Mouse (Mus musculus) limb, embryonic 10.5 days (tissue): ENCODE data around the gene Gm27179. TPM values are rescaled to one million over a fixed set of nuclear protein-coding genes. Genes with fewer than 3 reads are reported as not detected.
"Not testable (repeated sequence)": the region's sequence is repeated elsewhere in the genome, so short reads cannot be mapped to it uniquely, and the experiment has no call there.

Source experiments
- DNase-seq: peaks from one replicate; pipeline ENCODE4 v3.0.0-alpha.2; 2017; ENCODE audit warnings: low spot score
- H3K27ac ChIP-seq: fragments of 300-500 bp; sonication (generic); 2 replicates; pipeline ENCODE4 v1.5.1; 2016; ENCODE audit warnings: mild to moderate bottlenecking
- H3K27me3 ChIP-seq: fragments of 300-500 bp; sonication (generic); 2 replicates; pipeline ENCODE4 v1.6.1; 2016; ENCODE audit warnings: low read depth, mild to moderate bottlenecking; ENCODE audit not compliant: poor library complexity, severe bottlenecking
- H3K36me3 ChIP-seq: fragments of 300-500 bp; sonication (generic); 2 replicates; pipeline ENCODE4 v1.6.1; 2016; ENCODE audit warnings: mild to moderate bottlenecking, moderate library complexity
- H3K4me1 ChIP-seq: fragments of 300-500 bp; sonication (generic); 2 replicates; pipeline ENCODE4 v1.6.1; 2016
- H3K4me3 ChIP-seq: fragments of 300-500 bp; sonication (generic); 2 replicates; pipeline ENCODE4 v1.5.1; 2016; ENCODE audit warnings: mild to moderate bottlenecking, moderate library complexity
- H3K9me3 ChIP-seq: fragments of 300-500 bp; sonication (generic); replicated peaks from 2 replicates; pipeline ENCODE4 v1.6.1; 2016; ENCODE audit warnings: mild to moderate bottlenecking
- WGBS: fragments of 180-500 bp; shearing (Covaris S2); methylation state at CpG from one replicate; pipeline ENCODE4 v1.1.7; 2016; 5-methylcytosine and 5-hydroxymethylcytosine counted together
- polyA plus RNA-seq: library from polyadenylated mRNA; unstranded; fragments of >200 nt; fragmentation: Nextera tagmentation; extraction: Ambion mirVana; gene quantifications from 2 replicates; pipeline ENCODE4 v1.2.1, GENCODE M21; 2016

Gm27179 gene
- polyA plus RNA-seq, 1 experiment from 2014 or later: not detected

DNA sequence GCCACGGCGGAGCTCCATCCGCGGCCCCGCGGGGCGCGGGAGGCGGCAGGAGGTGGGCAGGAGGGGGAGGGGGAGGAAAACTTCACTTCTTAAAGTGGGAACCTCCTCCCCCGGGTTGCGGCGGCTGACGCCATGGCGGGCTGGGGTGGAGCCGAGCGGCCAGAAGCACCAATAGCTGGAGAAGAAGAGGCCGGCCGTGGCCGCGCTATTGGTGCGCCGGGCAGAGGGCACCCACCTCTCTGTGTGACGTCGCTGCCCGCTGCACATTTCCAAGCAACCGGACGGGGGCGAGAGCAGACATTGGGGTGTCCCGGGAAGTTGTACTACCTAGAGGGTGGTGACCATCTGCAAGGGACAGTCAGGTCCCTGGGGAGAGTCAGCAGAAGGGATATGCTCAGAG, 9.2 kb downstream of the Gm27179 start, which contains the start of gene Gm16867:
Gene Gm16867 (minus strand): TSS at position 189 of the 400 bp plus-strand sequence.
- not testable (repeated sequence) for H3K4me3 ChIP-seq, H3K36me3 ChIP-seq, H3K27ac ChIP-seq, DNase-seq, H3K9me3 ChIP-seq, H3K27me3 ChIP-seq, H3K4me1 ChIP-seq
- no CpG with 5 or more reads among the region's 29 CpGs for WGBS

DNA sequence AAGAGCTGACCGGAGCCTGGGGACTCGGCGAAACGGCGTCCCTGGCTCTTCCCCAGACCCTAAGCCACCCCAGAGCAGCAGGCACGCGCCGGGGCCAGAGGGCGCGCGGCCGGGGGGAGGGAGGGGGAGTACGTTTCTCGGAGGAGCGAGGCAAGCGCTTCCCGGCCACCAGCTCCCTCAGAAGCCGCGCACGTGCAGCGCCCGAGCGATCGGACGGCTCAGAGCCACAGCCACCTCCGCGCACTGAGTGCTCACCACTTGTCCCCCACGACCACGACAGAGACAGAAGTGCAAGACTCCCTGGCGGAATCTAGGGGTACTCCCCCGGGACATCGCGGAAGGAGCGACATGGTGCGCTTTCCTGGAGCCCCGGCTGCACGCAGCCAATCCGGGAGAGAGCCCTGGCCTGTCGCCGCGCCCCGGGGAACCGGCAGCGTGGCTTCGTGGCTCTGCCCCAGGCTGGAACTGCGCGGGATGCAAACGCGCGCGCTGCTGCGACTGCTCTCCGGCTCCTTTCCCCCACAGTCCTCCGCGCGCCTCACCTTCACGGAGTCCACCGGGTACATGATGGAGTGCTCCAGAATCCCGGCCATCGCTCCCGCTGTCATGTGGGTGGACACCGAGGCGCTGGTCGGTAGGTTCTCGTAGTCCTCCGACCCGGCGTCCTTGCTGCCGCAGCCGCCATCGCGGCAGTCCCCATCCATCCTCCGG, 9.8 kb downstream of the Gm27179 start:
- H3K27me3 ChIP-seq, H3K27ac ChIP-seq, DNase-seq, H3K9me3 ChIP-seq, H3K4me3 ChIP-seq, H3K4me1 ChIP-seq, H3K36me3 ChIP-seq: not testable (repeated sequence)
- WGBS: no CpG with 5 or more reads among the region's 73 CpGs

DNA sequence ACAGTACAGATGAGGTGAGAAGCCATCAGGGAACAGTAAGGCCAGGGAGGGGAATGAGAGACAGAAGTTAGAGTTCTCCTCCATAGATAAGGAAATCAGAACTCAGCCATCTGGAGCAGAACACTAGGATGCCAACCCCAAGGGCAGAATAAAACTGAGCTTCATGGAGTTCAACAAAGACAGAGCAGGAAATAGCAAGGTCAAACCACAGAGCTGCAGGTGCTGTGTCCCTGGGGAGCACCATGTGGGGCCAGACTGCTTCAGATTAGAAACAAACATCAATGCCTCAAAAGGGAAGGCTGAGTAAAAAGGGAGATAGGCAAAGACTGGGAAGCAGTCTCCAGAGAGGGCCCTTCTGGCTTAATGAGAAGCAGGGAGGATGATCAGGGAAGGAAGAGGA, 16.1 kb downstream of the Gm27179 start:
- H3K36me3 ChIP-seq, H3K4me1 ChIP-seq, DNase-seq, H3K27ac ChIP-seq, H3K4me3 ChIP-seq, H3K9me3 ChIP-seq, H3K27me3 ChIP-seq: not testable (repeated sequence)

DNA sequence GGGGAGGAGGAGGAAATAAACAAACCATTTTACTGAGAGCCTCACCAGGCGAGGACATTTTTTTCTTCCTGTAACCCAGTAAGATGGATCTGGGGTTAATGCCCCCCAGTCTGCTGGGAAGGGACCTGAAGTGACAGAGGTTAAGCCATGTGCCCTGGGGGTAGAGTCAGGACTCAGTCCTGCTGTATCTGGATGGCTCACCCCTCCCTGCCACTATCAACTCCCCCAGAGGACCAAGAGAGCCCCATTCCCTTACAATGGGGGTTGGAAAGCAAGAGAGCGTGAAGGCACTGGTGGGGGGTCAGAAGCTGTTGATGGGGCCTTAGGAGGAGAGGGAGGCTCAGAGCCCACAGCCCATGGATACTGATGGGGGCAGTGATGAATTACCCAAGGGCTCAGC, 17.4 kb downstream of the Gm27179 start:
- H3K27ac ChIP-seq, DNase-seq, H3K4me3 ChIP-seq, H3K4me1 ChIP-seq, H3K27me3 ChIP-seq, H3K9me3 ChIP-seq, H3K36me3 ChIP-seq: not testable (repeated sequence)
- WGBS: no CpG with 5 or more reads among the region's 2 CpGs

DNA sequence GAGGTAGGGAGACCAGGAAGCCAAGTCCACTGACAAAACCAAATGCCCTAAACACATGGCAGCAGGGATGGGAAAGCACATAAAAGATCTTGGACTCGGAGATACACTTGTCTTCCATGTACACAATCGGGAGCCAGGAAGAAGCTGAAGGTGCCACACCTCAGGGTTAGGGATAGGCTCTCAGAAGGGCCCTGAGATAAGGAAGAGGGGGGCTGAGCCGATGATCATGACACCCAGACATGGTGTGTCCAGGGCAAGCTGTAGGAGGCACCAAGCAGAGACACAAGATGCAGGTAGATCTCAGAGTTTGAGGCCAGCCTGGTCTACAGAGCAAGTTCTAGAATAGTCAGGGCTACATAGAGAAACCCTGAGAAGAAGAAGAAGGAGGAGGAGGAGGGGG, 17.8 kb downstream of the Gm27179 start:
- not testable (repeated sequence) for H3K27ac ChIP-seq, H3K36me3 ChIP-seq, DNase-seq, H3K4me3 ChIP-seq, H3K27me3 ChIP-seq, H3K4me1 ChIP-seq, H3K9me3 ChIP-seq
- no CpG with 5 or more reads among the region's 3 CpGs for WGBS

DNA sequence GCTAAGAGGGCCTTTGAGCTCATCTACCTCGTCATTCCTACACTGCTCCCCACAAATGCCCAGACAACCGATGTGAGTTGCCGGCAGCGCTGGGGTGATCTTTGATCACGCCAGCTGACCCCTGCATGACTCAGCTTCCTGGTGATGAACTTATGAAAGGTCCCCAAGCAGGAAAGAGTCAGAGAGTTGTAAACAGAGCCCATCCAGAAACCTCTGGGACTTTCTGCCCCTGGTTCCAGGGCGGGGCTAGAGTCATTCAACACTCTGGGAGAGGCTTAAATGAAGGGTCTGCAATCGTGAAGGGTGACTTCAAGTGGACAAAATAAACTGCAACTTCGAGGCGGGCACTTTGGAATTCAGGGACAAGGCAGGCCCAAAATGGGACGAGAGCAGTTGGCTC, 24.3 kb downstream of the Gm27179 start:
- not testable (repeated sequence) for H3K27ac ChIP-seq, DNase-seq, H3K9me3 ChIP-seq, H3K27me3 ChIP-seq, H3K4me1 ChIP-seq, H3K4me3 ChIP-seq, H3K36me3 ChIP-seq
- no CpG with 5 or more reads among the region's 10 CpGs for WGBS

DNA sequence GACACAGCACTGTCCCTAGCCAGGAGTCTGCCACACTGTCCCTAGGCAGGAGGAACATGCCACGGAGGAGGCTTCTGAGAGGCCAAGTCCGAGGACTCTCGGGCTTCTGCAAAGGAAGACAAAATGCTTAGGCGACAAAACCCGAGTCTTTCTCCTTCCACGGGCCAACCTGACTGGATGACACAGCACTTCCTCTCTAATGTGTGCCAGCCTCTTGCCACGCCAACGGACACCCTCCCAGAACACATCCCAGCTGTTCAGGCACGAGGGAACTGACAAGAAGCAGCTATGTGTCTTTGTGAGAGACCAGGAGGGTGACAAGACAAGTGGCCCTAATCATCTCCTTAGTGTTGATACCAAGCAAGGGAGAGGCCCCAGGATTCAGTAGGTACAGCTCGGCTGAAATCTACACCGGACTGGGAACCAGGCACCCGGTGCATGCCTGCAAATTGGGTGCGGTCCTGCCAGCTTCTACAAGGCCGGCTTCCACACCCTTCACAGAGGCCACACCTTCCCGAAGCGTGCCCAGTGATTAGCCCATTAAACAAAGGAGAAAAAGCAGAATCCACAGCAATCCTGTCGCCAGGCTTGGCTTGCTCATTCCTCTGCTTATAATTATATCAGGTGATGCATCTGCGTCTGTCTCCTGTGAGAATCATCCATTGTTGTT, 26.7 kb downstream of the Gm27179 start:
- H3K4me1 ChIP-seq, H3K36me3 ChIP-seq, H3K27ac ChIP-seq, H3K4me3 ChIP-seq, DNase-seq, H3K9me3 ChIP-seq, H3K27me3 ChIP-seq: not testable (repeated sequence)
- no CpG with 5 or more reads among the region's 18 CpGs for WGBS

DNA sequence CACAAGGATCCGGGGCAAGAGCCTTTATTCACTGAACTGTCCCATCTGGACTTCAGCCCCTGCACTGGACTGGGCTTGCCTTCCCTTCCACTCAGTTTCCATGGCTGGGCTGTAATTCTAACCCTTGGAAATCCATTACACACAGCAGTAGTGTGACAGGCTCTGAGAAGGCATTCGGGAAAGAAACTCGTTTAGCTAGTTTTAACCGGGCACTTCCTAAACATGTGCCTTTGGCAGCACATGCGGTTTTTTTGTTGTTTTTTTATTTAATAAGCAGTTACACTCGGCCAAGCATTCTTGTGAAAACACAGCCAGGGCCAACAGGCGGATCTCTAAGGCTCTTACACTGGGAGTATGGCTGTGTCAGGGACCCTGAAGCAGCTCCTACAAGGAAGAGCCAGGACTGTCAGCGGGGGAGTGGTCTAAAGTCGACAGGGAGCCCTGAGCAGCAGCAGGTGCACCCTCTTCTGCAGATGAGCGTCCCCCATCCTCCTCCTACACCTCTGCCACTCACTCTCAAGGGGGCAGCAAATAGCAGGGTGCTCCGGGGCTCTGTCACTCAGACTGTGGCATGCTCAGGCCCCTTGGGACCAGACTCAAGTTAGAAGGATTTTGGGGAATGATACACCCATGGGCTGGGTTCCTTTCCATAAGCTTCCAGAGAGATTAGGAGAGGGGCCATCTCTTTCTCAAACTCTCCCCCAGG, 38.3 kb downstream of the Gm27179 start:
- H3K27me3 ChIP-seq, H3K36me3 ChIP-seq, H3K4me3 ChIP-seq, DNase-seq, H3K9me3 ChIP-seq, H3K4me1 ChIP-seq, H3K27ac ChIP-seq: not testable (repeated sequence)
- WGBS: no CpG with 5 or more reads among the region's 11 CpGs

DNA sequence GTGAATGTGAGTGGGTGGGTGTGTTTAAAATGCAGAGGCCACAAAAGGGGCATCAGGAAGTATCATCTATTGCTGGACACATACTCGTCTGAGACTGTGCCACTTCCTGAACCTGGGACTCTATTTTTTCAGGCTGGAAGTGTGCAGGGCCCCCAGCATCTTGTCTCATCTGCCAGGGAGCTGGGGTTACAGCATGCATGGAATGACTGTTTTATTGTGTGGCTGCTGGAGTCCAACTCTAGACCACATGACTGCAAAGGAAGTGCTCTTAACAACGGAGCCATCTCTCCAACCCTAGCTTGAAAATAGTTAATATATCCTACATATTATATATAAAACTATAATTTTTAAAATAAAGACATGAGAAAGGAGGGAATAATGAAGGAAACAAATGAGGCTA, 39.0 kb downstream of the Gm27179 start:
- not testable (repeated sequence) for H3K36me3 ChIP-seq, DNase-seq, H3K4me3 ChIP-seq, H3K27me3 ChIP-seq, H3K9me3 ChIP-seq, H3K4me1 ChIP-seq, H3K27ac ChIP-seq
- WGBS: no CpG with 5 or more reads among the region's 2 CpGs

DNA sequence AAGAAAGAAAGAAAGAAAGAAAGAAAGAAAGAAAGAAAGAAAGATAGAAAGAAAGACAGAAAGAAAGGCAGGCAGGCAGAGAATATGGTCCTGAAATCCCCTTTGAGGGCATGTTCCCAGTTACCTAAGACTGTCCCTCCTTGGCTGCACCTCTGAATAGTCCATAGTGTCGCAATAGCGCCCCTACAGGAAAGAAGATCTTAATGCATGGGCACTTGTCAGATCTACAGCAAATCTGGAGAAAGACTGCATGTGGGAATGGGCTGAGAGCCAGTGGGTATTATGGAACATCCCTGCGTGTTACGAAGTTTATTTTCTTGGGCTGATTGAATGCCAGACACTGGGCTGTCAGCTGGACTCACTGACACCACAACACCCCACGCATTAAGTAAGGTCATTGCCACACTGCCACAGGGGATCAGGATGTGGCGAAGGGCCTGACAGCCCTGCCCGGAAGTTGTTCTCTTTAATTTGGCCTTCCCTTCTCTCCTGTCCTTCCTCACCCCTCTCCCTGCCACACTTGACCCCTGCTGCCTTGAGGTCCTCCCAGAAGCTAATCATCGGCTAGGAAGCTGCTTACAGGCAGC, 42.1 kb downstream of the Gm27179 start:
- H3K36me3 ChIP-seq, H3K27me3 ChIP-seq, H3K4me1 ChIP-seq, DNase-seq, H3K4me3 ChIP-seq, H3K27ac ChIP-seq, H3K9me3 ChIP-seq: not testable (repeated sequence)
- no CpG with 5 or more reads among the region's 8 CpGs for WGBS

DNA sequence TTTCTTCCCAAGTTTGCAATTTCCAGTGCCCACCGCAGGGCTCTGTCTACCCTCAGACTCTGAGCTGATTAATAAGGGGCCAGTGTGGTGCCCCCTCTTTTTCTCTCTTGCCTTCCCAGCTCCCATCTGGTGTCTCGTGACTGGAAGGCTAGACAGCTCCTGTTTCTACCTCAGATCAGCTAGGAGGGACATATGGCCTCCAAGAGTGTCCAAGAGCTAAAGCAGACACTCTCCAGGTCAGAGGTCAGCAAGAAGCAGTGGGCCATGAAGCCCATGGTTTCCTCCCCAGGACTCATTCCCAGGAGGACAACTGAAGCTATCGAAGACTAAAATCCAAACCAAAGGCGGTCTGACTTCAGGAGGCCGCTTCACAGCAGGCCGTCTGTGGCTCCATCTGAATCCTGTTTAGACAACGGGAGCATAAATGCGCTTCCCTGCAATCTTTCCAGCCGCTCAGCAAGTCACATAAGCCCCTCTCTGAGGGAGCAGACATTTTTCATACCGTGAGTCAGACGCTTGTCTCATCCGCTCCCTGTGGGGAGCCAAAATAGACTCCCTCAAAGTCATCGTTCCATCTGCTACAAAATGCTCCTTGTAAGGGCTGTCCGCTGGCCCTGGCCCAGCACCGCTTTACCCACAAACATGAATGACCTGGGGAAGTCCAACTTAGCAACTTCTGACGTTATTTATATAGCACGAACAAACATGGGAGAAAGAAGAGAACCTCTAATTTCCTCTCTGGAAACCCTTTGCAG, 44.6 kb downstream of the Gm27179 start:
- H3K9me3 ChIP-seq, H3K27me3 ChIP-seq, H3K27ac ChIP-seq, H3K36me3 ChIP-seq, H3K4me1 ChIP-seq, H3K4me3 ChIP-seq, DNase-seq: not testable (repeated sequence)
- no CpG with 5 or more reads among the region's 17 CpGs for WGBS

DNA sequence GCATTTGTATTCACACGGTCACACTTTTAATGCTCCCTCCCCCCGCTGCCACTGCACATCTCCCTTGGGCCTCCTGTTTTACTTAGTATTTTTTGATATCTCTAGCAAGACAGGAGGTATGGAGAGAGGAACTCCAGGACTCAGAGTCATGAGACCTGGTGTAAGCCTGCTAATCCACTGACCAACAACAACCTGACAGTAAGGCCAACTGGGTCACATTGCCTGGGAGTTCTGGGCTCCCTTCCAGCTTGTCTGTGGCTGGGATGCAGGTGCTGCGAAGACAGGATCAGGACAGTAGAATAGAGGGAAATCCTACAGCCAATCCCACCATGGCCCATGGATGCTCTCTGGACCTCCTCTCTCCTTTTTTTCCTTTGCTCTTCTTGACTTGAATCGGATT, 47.9 kb downstream of the Gm27179 start:
- DNase-seq: not testable (repeated sequence)

More for the DNA sequence above, 47.9 kb downstream of the Gm27179 start:
- not testable (repeated sequence) for H3K36me3 ChIP-seq, H3K4me1 ChIP-seq, H3K27me3 ChIP-seq, H3K27ac ChIP-seq, H3K4me3 ChIP-seq, H3K9me3 ChIP-seq
- no CpG with 5 or more reads among the region's 4 CpGs for WGBS
